Mouse (Mus musculus) lung, adult 2 months (tissue): Measurements from ENCODE around the gene D630003M21Rik.

ENCODE experiments used
- CTCF ChIP-seq: fragments of 200-500 bp; IDR thresholded peaks from 2 replicates; pipeline ENCODE4 v1.5.1; 2011; ENCODE audit warnings: mild to moderate bottlenecking, low read length, control low read depth; ENCODE audit not compliant: insufficient read depth
- POLR2A ChIP-seq: fragments of 200-500 bp; IDR thresholded peaks from 2 replicates; pipeline ENCODE4 v1.6.1; 2011; ENCODE audit warnings: low read depth, mild to moderate bottlenecking, control low read depth, low read length, borderline replicate concordance; ENCODE audit errors: extremely low read depth

GRCm38 (mm10) chr2:158175433-158175832 is 53.6 kb downstream of the D630003M21Rik start:
- TF ChIP-seq CTCF (no peak), POLR2A (no peak)
